Mouse (Mus musculus): ENCODE data around the gene Naaladl1. TPM values are rescaled to one million over a fixed set of nuclear protein-coding genes. Genes with fewer than 3 reads are reported as not detected.
A peak's percentile ranks its signal among the peaks of the same experiment; 100 is the strongest.

Naaladl1 gene
- not detected for total RNA-seq (2021)
- long read RNA-seq, experiment 1 = 0 reads
- long read RNA-seq, experiment 2 = 0 reads

- no peak for DNase-seq (ENCODE audit: low spot score)
Observed at GRCm38 (mm10) chr19:6105586-6105985, at the start of gene Naaladl1. Gene Naaladl1 (plus strand): TSS chr19:6105782.

DNA sequence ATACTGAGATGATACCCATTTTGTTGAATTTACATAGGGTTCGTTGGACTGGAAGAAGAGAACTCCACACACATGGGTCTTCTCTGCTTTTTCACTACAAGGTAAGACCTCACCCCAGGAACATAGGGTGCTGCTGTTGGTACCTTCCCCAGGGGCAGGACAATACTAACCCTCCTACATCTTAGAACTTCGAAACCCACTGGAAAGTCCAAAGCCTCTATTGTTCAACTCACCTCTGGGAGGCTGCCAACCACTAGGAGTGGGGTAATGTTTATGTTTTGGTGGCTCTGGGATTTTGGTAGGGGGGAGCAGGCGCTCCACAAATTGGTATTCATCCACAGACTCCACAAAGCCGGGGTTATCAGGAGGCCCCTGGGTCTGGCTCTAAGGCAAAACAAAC, 48.9 kb upstream of the Naaladl1 start:
- no peak for DNase-seq (ENCODE audit: low spot score)

GRCm38 (mm10) chr19:6057313-6058096, 48.1 kb upstream of the Naaladl1 start, which contains the start of the genes Mrpl49 and Fau:
Gene Mrpl49 (minus strand): TSS chr19:6057785.
Gene Fau (plus strand): TSS chr19:6057844.
- peak; percentile 98 for DNase-seq (ENCODE audit: low spot score)

DNA sequence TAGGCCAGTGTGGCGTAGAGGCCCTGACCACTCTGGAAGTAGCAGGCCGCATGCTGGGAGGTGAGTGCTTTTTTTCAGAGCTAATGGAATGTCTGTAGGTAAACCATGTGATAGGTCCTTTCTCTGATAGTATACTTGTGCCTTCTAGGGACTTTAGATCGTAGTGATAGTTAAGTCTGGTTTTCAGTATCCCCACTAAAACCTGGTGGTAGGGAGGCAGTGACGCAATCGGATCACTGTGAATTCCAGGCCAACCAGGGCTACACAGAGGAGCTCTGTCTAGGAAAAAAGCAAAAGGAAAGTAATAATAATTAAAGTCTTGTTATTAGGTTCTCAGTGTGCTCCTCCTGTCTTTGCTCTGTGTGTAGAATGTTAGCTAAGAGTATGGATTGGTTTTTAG, 47.1 kb upstream of the Naaladl1 start:
- no peak for DNase-seq (ENCODE audit: low spot score)

DNA sequence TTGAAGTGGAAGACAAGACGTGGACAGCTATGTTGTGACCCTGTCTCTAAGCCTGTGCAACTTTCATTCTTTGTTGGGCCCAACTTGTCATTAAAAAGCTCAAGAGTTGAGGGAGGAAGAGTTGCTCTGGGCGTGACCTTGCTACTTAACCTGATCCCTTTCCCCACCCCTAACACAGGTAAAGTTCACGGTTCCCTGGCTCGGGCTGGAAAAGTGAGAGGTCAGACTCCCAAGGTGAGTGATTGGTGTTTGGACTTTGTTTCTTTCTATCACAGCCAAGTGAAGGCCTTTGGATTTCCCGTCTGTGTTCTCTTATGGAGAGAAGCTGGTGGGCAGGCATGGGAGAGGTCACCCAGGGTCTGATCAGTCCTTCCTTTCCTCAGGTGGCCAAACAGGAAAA, 46.6 kb upstream of the Naaladl1 start:
- DNase-seq (ENCODE audit: low spot score) = no peak

- peak; percentile 96 for DNase-seq (ENCODE audit: low spot score)
Observed at GRCm38 (mm10) chr19:6061021-6061533, 44.5 kb upstream of the Naaladl1 start, which contains the start of gene Znhit2. Gene Znhit2 (plus strand): TSS chr19:6061192.

- DNase-seq (ENCODE audit: low spot score) = no peak
Observed at GRCm38 (mm10) chr19:6061641-6062302, 43.8 kb upstream of the Naaladl1 start.

DNA sequence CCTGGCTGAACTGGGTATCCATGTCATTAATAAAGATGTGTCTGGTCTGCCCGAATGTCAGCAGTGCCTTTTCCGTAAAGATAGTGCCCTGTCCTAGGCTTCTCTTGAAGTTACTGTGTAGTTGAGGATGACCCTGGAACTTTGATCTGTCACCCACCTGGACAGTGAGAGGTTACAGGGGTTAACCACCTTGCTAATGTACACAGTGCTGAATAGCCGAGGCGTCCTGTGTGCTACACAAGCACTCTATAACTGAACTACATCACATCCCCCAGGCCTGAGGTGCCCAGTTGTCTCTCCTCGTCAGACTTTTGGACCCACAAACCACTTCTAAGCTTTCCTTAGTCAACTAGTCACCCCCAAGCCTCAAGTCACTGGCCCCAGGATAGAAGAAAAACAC, 43.2 kb upstream of the Naaladl1 start:
- DNase-seq (ENCODE audit: low spot score) = no peak

DNA sequence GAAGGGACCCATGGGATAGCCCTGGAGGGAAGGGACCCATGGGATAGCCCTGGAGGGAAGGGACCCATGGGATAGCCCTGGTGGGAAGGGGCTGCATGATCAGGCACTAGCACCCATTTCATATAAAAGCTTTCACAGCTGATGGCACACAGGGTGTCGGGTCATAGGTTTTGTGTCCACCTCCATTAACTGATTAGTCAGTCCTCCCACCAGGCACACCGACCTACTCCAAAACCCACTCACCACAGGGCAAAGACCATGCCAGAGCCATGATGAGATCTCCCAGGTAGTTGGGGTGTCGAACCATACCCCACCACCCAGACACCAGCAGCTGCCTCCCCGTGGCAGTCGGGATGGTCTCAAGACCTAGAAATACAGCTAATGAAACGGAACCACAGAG, 42.5 kb upstream of the Naaladl1 start:
- no peak for DNase-seq (ENCODE audit: low spot score)

GRCm38 (mm10) chr19:6066571-6066970, 39.0 kb upstream of the Naaladl1 start:
- no peak for DNase-seq (ENCODE audit: low spot score)

DNA sequence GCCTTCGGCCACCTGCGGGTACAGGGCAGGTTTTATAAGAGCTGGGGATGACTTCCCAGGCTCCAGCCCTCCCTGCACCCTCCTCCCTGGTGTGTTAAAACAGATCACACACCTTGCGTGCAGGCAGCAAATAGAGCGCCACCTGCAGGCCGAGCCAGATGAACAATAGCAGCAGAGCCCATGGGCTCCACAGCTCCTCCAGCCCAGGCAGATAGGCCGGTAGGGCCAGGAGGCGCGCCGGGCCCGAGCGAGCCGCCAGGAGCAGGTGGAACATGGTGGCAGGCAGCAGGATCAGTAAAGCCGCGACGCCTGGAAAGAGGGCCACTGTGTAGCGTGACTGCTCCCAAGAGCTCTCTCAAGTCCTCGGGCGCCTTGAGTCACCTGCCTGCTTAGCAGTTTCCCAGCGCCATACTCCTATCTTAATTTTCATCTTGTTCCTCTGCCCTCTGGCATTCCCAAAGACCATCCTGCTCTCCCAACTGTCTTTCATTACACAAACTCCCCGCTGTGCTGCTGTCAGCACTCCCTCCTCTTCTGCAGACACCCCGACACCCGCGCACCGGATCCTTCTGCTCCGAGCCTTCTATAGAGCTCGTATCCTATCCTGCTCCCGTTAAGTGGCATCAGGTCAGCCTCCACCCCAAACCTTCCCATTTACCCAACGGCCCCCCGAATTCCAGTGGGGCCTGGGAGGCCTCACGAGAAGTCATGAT, 38.4 kb upstream of the Naaladl1 start:
- DNase-seq (ENCODE audit: low spot score) = peak; percentile 67

DNA sequence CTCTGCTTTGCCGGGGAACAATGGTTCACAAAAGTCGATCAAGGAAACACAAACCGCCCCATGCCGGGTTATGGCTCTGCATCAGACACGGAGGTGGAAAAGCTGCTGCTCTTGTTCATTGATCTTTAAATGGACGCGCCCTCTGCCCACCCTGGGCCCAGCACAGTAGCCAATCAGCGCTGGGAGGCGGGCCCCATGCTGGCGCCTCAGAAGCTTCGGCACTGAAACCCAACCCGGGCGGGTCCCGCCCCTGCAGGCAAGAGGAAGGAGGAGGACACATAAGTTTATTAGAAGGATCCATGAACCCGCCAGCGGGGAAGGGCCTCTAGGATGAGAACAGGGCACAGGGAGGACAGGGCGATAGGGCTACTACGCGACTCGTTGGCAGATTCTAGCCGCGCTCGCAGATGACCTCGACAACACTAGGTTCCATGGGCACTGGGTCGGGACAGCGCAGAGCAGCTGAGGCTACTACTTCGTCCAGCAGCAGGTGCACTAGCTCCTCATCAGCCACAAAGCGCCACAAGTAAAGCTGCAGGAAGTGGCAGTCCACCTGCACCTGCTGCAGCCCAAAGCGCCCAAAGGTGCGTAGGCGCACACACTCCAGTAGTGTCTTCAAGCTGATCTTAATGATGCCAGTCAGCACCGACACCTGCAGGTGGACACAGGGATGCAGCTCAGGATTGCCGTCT, 37.7 kb upstream of the Naaladl1 start, which contains the start of gene Tm7sf2:
TSS of gene Tm7sf2 (minus strand) at position 650 of the 692 bp plus-strand sequence.
- DNase-seq (ENCODE audit: low spot score) = peak; percentile 91

- no peak for DNase-seq (ENCODE audit: low spot score)
Observed at GRCm38 (mm10) chr19:6068951-6069350, 36.6 kb upstream of the Naaladl1 start.

DNA sequence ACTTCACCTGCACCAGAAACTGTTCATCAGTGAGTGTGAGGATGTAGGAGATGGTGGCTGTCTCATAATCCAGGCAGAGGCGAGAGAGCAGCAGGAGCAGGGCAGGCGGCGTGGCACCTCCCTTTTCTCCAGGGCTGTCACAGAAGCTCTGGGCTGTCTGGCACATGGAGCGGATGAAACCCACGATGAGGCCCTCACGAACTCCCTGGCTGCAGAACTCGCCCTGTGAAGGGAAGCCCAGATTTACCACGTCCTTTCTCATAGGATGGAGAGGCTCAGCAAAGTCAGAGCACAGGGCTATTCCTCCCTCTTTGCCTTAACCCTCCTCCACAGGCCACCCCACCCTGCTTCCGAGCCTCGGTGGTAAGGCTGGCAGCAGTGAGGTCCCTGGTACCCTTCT, 35.7 kb upstream of the Naaladl1 start:
- DNase-seq (ENCODE audit: low spot score) = no peak

GRCm38 (mm10) chr19:6070571-6071250, 34.9 kb upstream of the Naaladl1 start:
- no peak for DNase-seq (ENCODE audit: low spot score)

- DNase-seq (ENCODE audit: low spot score) = no peak
Observed at GRCm38 (mm10) chr19:6071261-6071660, 34.3 kb upstream of the Naaladl1 start.

GRCm38 (mm10) chr19:6073889-6074288, 31.7 kb upstream of the Naaladl1 start:
- DNase-seq (ENCODE audit: low spot score) = no peak

DNA sequence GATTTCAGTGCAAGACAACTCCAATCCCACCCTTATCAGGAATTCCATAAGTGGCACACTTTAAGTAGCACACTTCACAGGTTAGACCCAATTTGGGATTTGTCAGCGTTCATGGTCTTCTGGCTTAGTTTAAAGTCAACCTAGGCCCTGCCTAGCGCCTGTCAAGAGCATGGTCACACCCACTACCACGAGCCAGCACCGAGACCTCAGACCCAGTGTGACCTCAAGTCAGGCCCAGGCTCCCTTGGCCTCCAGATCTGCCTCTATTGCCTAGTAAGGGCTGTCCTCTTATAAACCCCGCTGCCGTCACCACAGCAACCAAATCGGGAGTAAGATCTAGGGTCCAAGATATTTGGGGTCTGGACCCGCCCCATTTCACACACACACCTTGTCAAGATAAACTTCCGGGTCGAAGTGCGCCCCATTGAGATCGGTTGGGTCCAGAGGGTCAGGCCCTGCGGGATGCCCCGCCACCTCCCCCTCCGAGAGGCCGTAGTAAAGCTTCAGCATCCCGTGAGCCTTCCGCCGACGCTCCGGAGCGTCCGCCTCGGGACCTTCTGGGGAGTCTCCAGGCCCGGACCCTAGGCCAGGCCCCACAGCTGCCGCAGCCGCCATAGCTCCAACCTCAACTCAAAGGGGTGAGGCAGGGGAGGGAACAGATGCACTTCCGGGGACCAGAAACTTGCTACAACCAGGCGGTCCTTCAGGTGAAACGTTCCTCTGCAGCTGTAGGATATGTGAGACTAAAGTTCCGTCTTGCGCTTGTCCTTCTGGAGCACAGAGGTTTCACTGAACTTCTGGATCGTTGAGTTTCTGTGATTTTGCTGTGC, 28.8 kb upstream of the Naaladl1 start, which contains the start of gene Vps51:
TSS of gene Vps51 (minus strand) at position 668 of the 830 bp plus-strand sequence.
- peak; percentile 90 for DNase-seq (ENCODE audit: low spot score)

- DNase-seq (ENCODE audit: low spot score) = no peak
Observed at GRCm38 (mm10) chr19:6079983-6080480, 25.6 kb upstream of the Naaladl1 start, which contains the start of gene Tmem262. Gene Tmem262 (plus strand): TSS chr19:6080033.
